Mouse (Mus musculus): ENCODE measurements around the gene Uhrf1. TPM values are rescaled to one million over a fixed set of nuclear protein-coding genes. Genes with fewer than 3 reads are reported as not detected.
A peak's percentile ranks its signal among the peaks of the same experiment; 100 is the strongest.
"Not testable (repeated sequence)": the region's sequence is repeated elsewhere in the genome, so short reads cannot be mapped to it uniquely, and the experiment has no call there.

Gene Uhrf1
- 0.65 and 0.71 TPM in 2 replicates for polyA plus RNA-seq (2012; rRNA removed)

GRCm38 (mm10) chr17:56303160-56303846 is at the start of gene Uhrf1:
Gene Uhrf1 (plus strand): TSS chr17:56303321.
- Histone ChIP-seq H3K27me3 (ENCODE audit: control insufficient read depth, insufficient read depth, low read length) (no peaks in the 10 kb centered on the region), H3K27ac (ENCODE audit: insufficient read depth, low read length) (no peak within 1 kb of the TSS), H3K4me3 (replicated peaks; ENCODE audit: insufficient read depth, low read depth, low read length) (peak within 1 kb of the TSS; percentile 65), H3K4me1 (ENCODE audit: control insufficient read depth, insufficient read depth, low read length) (no peaks in the 10 kb centered on the region)
- WGBS, result under 1% methylated on average over 43 of the region's 43 CpGs
- no peak for DNase-seq
- TF ChIP-seq CTCF (IDR thresholded peaks at IDR 0.05; ENCODE audit: borderline replicate concordance, insufficient read depth, low read depth, low read length) (no peak), POLR2A (IDR thresholded peaks at IDR 0.05; ENCODE audit: borderline replicate concordance, insufficient read depth, low read length) (no peak)

- no peak overlapping the region for H3K4me3 ChIP-seq (replicated peaks; ENCODE audit: insufficient read depth, low read depth, low read length)
- no peak for DNase-seq
- WGBS, result 77% methylated on average over 4 of the region's 4 CpGs
- H3K27ac ChIP-seq (ENCODE audit: insufficient read depth, low read length), result no peak overlapping the region
- no peak for TF ChIP-seq POLR2A (IDR thresholded peaks at IDR 0.05; ENCODE audit: borderline replicate concordance, insufficient read depth, low read length)
- TF ChIP-seq CTCF (IDR thresholded peaks at IDR 0.05; ENCODE audit: borderline replicate concordance, insufficient read depth, low read depth, low read length), result no peak
- no peaks in the 10 kb centered on the region for H3K27me3 ChIP-seq (ENCODE audit: control insufficient read depth, insufficient read depth, low read length)
- H3K4me1 ChIP-seq (ENCODE audit: control insufficient read depth, insufficient read depth, low read length), result peaks cover 11% of the 10 kb centered on the region
Observed at GRCm38 (mm10) chr17:56254695-56255094, 48.4 kb upstream of the Uhrf1 start.

DNA sequence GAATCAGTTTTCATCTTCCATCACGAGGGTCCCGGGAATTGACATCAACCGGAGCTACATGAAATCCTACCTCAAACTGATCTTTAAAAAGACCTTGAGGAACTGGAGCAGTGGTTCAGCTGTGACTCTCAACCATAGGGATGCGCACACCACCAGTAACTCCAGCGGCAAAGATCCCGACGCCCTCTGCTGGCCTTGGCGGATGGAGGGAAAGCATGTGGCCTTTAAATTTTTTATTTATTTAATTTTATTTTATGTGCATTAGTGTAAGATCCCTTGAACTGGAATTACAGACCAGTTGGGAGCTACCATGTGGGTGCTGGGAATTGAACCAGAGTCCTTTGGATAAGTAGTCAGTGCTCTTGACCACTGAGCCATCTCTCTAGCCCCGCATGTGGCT is 47.7 kb upstream of the Uhrf1 start:
- WGBS, result 15% methylated on average over 9 of the region's 9 CpGs
- Histone ChIP-seq H3K27ac (ENCODE audit: insufficient read depth, low read length) (no peak overlapping the region), H3K4me3 (replicated peaks; ENCODE audit: insufficient read depth, low read depth, low read length) (peak overlapping the region; percentile 13), H3K4me1 (ENCODE audit: control insufficient read depth, insufficient read depth, low read length) (peaks cover 18% of the 10 kb centered on the region), H3K27me3 (ENCODE audit: control insufficient read depth, insufficient read depth, low read length) (no peaks in the 10 kb centered on the region)
- peak; percentile 26; the same call in 1 of the 2 replicates for TF ChIP-seq CTCF (IDR thresholded peaks at IDR 0.05; ENCODE audit: borderline replicate concordance, insufficient read depth, low read depth, low read length)
- TF ChIP-seq POLR2A (IDR thresholded peaks at IDR 0.05; ENCODE audit: borderline replicate concordance, insufficient read depth, low read length), result no peak
- peak in 1 of 2 experiments; percentile 69 for DNase-seq

- peak; percentile 85 for TF ChIP-seq CTCF (IDR thresholded peaks at IDR 0.05; ENCODE audit: borderline replicate concordance, insufficient read depth, low read depth, low read length)
- TF ChIP-seq POLR2A (IDR thresholded peaks at IDR 0.05; ENCODE audit: borderline replicate concordance, insufficient read depth, low read length), result peak; percentile 72; the same call in 1 of the 2 replicates
- Histone ChIP-seq H3K27ac (ENCODE audit: insufficient read depth, low read length) (peak overlapping the region; percentile 57; the same call in 1 of the 2 replicates), H3K4me3 (replicated peaks; ENCODE audit: insufficient read depth, low read depth, low read length) (peak overlapping the region; percentile 71), H3K27me3 (ENCODE audit: control insufficient read depth, insufficient read depth, low read length) (no peaks in the 10 kb centered on the region), H3K4me1 (ENCODE audit: control insufficient read depth, insufficient read depth, low read length) (peaks cover 18% of the 10 kb centered on the region)
- WGBS, result under 1% methylated on average over 32 of the region's 32 CpGs
- DNase-seq, result peak; percentile 99
Observed at GRCm38 (mm10) chr17:56255863-56256238, 47.3 kb upstream of the Uhrf1 start.

GRCm38 (mm10) chr17:56256239-56256881 is 46.8 kb upstream of the Uhrf1 start, which contains the start of gene Fem1a:
Gene Fem1a (plus strand): TSS chr17:56256810.
- peaks cover 22% of the 10 kb centered on the region for H3K4me1 ChIP-seq (ENCODE audit: control insufficient read depth, insufficient read depth, low read length)

DNA sequence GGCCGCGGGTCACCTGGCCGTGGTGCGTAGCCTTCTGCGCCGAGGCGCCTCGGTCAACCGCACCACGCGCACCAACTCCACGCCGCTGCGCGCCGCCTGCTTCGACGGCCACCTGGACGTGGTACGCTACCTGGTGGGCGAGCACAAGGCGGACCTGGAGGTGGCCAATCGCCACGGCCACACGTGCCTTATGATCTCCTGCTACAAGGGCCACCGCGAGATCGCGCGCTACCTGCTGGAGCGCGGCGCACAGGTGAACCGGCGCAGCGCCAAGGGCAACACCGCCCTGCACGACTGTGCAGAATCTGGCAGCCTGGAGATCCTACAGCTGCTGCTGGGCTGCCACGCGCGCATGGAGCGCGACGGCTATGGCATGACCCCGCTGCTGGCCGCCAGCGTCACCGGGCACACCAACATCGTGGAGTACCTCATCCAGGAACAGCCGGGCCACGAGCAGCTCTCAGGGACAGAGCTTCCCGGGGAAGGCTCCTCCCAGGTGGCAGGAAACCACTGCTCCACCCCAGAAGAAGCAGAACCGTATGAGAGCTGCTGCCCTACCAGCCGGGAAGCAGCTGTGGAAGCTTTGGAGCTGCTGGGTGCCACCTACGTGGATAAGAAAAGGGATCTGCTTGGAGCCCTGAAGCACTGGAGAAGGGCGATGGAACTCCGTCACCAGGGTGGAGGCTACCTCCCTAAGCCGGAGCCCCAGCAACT is 45.8 kb upstream of the Uhrf1 start:
- H3K4me3 ChIP-seq (replicated peaks; ENCODE audit: insufficient read depth, low read depth, low read length), result peak overlapping the region; percentile 43
- TF ChIP-seq CTCF (IDR thresholded peaks at IDR 0.05; ENCODE audit: borderline replicate concordance, insufficient read depth, low read depth, low read length) (no peak), POLR2A (IDR thresholded peaks at IDR 0.05; ENCODE audit: borderline replicate concordance, insufficient read depth, low read length) (no peak)
- no peak overlapping the region for H3K27ac ChIP-seq (ENCODE audit: insufficient read depth, low read length)
- 4% methylated on average over 54 of the region's 58 CpGs for WGBS
- peaks cover 28% of the 10 kb centered on the region for H3K4me1 ChIP-seq (ENCODE audit: control insufficient read depth, insufficient read depth, low read length)
- DNase-seq, result peak in 1 of 2 experiments; percentile 56
- no peaks in the 10 kb centered on the region for H3K27me3 ChIP-seq (ENCODE audit: control insufficient read depth, insufficient read depth, low read length)

More at GRCm38 (mm10) chr17:56256239-56256881, 46.8 kb upstream of the Uhrf1 start, which contains the start of gene Fem1a:
- WGBS, result under 1% methylated on average over 28 of the region's 28 CpGs
- DNase-seq, result peak; percentile 93 to 99
- H3K27ac ChIP-seq (ENCODE audit: insufficient read depth, low read length), result peak within 1 kb of the TSS; percentile 57; the same call in 1 of the 2 replicates
- no peaks in the 10 kb centered on the region for H3K27me3 ChIP-seq (ENCODE audit: control insufficient read depth, insufficient read depth, low read length)
- H3K4me3 ChIP-seq (replicated peaks; ENCODE audit: insufficient read depth, low read depth, low read length), result peak within 1 kb of the TSS; percentile 71
- TF ChIP-seq CTCF (IDR thresholded peaks at IDR 0.05; ENCODE audit: borderline replicate concordance, insufficient read depth, low read depth, low read length) (no peak), POLR2A (IDR thresholded peaks at IDR 0.05; ENCODE audit: borderline replicate concordance, insufficient read depth, low read length) (peak; percentile 21; the same call in 1 of the 2 replicates)

GRCm38 (mm10) chr17:56258269-56258668 is 44.9 kb upstream of the Uhrf1 start:
- not testable (repeated sequence) for DNase-seq; H3K4me3 ChIP-seq (replicated peaks; ENCODE audit: insufficient read depth, low read depth, low read length); H3K27ac ChIP-seq (ENCODE audit: insufficient read depth, low read length); H3K27me3 ChIP-seq (ENCODE audit: control insufficient read depth, insufficient read depth, low read length)
- WGBS, result 90% methylated on average over 19 of the region's 19 CpGs
- peaks cover 32% of the 10 kb centered on the region for H3K4me1 ChIP-seq (ENCODE audit: control insufficient read depth, insufficient read depth, low read length)

- H3K27me3 ChIP-seq (ENCODE audit: control insufficient read depth, insufficient read depth, low read length); DNase-seq; H3K4me3 ChIP-seq (replicated peaks; ENCODE audit: insufficient read depth, low read depth, low read length); H3K27ac ChIP-seq (ENCODE audit: insufficient read depth, low read length): not testable (repeated sequence)
- H3K4me1 ChIP-seq (ENCODE audit: control insufficient read depth, insufficient read depth, low read length), result peaks cover 32% of the 10 kb centered on the region
- 45% methylated on average over 2 of the region's 2 CpGs for WGBS
Observed at GRCm38 (mm10) chr17:56258812-56259211, 44.3 kb upstream of the Uhrf1 start.

Data from cerebellum, adult 2 months (tissue).